Mouse (Mus musculus) frontal cortex, postnatal 10 days (tissue): ENCODE measurements around the gene Slc22a18.
A peak's percentile ranks its signal among the peaks of the same experiment; 100 is the strongest.
"Not testable (repeated sequence)": the region's sequence is repeated elsewhere in the genome, so short reads cannot be mapped to it uniquely, and the experiment has no call there.

ENCODE experiments used
- DNase-seq, 2 experiments: peaks; one replicate each; pipeline ENCODE4 v3.0.0; 2022; ENCODE audit warnings: low spot score in 2 of 2, mixed read lengths in 1 of 2

The Slc22a18 gene

GRCm38 (mm10) chr7:143505411-143505810 lies 31.9 kb downstream of the Slc22a18 start:
- no peak for DNase-seq

GRCm38 (mm10) chr7:143505823-143506222 lies 32.3 kb downstream of the Slc22a18 start:
- peak; percentile 43 to 71 for DNase-seq

- DNase-seq, result no peak
Measured at GRCm38 (mm10) chr7:143506271-143506670, 32.7 kb downstream of the Slc22a18 start.

GRCm38 (mm10) chr7:143506675-143507074 lies 33.1 kb downstream of the Slc22a18 start:
- DNase-seq, result peak in 1 of 2 experiments; percentile 40

- DNase-seq, result no peak
Measured at GRCm38 (mm10) chr7:143509566-143509965, 36.0 kb downstream of the Slc22a18 start.

GRCm38 (mm10) chr7:143510593-143511334 lies 37.2 kb downstream of the Slc22a18 start:
- DNase-seq, result no peak

- DNase-seq, result no peak
Measured at GRCm38 (mm10) chr7:143511335-143511712, 37.8 kb downstream of the Slc22a18 start.

- no peak for DNase-seq
Measured at GRCm38 (mm10) chr7:143513763-143514415, 40.4 kb downstream of the Slc22a18 start.

- no peak for DNase-seq
Measured at GRCm38 (mm10) chr7:143514416-143514768, 40.9 kb downstream of the Slc22a18 start.

- no peak for DNase-seq
Measured at GRCm38 (mm10) chr7:143519333-143519732, 45.8 kb downstream of the Slc22a18 start.

GRCm38 (mm10) chr7:143532410-143532809 lies 58.9 kb downstream of the Slc22a18 start:
- DNase-seq, result no peak

- no peak for DNase-seq
Measured at GRCm38 (mm10) chr7:143533284-143533683, 59.7 kb downstream of the Slc22a18 start.

- no peak for DNase-seq
Measured at GRCm38 (mm10) chr7:143536251-143536650, 62.7 kb downstream of the Slc22a18 start.

- DNase-seq, result not testable (repeated sequence)
Measured at GRCm38 (mm10) chr7:143538229-143538628, 64.7 kb downstream of the Slc22a18 start.

- DNase-seq, result no peak
Measured at GRCm38 (mm10) chr7:143538671-143539070, 65.1 kb downstream of the Slc22a18 start.

GRCm38 (mm10) chr7:143544368-143544767 lies 70.8 kb downstream of the Slc22a18 start:
- DNase-seq, result no peak

GRCm38 (mm10) chr7:143546554-143546953 lies 73.0 kb downstream of the Slc22a18 start:
- DNase-seq, result no peak

- DNase-seq, result no peak
Measured at GRCm38 (mm10) chr7:143548231-143548961, 74.9 kb downstream of the Slc22a18 start.
